Mouse (Mus musculus): ENCODE measurements at regions not wholly inside any gene's neighbourhood (a gene's known extent, or its start where the extent isn't known, plus 50 kb on each side); places are given as distances from the start of the nearest gene placed in this dataset.

GRCm38 (mm10) chr10:126664408-126665083, 236.6 kb downstream of the Atp23 start:
- TF ChIP-seq GATA1 (IDR thresholded peaks at IDR 0.05; ENCODE audit: borderline replicate concordance, low read length), result no peak
- TF ChIP-seq FLI1 (IDR thresholded peaks at IDR 0.05; ENCODE audit: low read length), result no peak

All from megakaryocyte, embryonic 14.5 days (primary cell).